Mouse (Mus musculus): ENCODE data around the gene Dennd4a.

DNA sequence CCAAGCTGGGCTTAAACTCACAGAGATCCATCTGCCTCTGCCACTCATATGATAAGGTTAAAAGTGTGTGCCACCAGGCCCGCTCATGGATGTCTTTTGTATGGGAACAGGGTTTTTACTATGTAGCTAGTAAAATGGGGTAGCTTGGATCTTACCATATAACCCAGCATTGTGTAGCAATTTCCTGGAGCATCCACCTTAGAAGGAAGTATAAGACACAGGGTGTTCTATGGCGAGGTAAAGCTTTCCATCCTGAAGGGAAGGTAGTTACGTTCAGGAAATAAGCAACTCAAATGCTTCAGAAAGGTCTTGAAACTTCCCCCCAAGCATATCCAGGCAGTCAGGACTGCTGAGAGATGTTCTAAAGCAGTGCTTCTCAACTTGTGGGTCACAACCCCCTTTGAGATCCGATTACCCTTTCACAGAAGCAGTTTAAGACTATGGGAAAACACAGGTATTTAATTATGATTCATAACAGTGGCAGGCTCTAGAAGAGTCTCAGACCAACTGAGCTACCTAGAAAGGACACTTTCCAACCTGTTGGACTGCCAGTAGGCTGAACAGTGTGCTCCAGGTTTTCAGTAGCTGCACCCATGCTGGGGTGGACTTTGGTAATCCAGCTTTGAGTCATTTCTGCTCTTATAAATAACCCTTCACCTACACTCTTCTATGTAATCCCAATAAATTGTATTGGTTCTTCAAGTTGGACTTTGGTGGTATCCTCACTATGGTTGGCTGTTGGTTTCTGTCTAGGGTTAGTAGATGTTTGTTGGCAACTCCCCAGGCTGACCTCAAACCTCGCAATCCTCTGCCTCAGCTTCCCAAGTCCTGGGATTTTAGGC is 7.5 kb upstream of the Dennd4a start:
- no peak for TF ChIP-seq CTCF (IDR thresholded peaks at IDR 0.05; ENCODE audit: borderline replicate concordance, insufficient read depth, low read depth, low read length)
- no peak for TF ChIP-seq POLR2A (IDR thresholded peaks at IDR 0.05; ENCODE audit: borderline replicate concordance, insufficient read depth, low read length)

All from cerebellum, adult 2 months (tissue).